Comparison of ENCODE assay signal across 8 mouse cellular contexts in genomic region chr16:38701492-38702185, GRCm38 (mm10). TPM values are rescaled to one million over a fixed set of nuclear protein-coding genes. Genes with fewer than 3 reads are reported as not detected.
DNase-seq lines count a peak whose midpoint lies in the region; ATAC-seq lines count a peak whose summit lies in the region.

No protein-coding gene starts in this region.

- peak overlapping the region; percentile 16; the same call in 1 of the 2 replicates for H3K4me2 ChIP-seq in kidney, embryonic 16.5 days (replicated peaks; ENCODE audit: low read depth, low read length)
- H3K4me2 ChIP-seq in midbrain, embryonic 11.5 days = peak overlapping the region; percentile 16; the same call in 1 of the 2 replicates

- 52% methylated on average over 9 of the region's 9 CpGs for WGBS in kidney, embryonic 16.5 days
- 37% methylated on average over 9 of the region's 9 CpGs for WGBS in midbrain, embryonic 11.5 days

- no peaks in the 10 kb centered on the region for H3K9me3 ChIP-seq in kidney, embryonic 16.5 days (ENCODE audit: low read length)
- H3K9me3 ChIP-seq in midbrain, embryonic 11.5 days (ENCODE audit: control insufficient read depth, low read length) = no peaks in the 10 kb centered on the region

- no peak for ATAC-seq in kidney, embryonic 16.5 days (ENCODE audit: low FRiP score, low TSS enrichment)
- peak; percentile 95 for ATAC-seq in hematopoietic stem cell, adult 5-6 weeks (replicated peaks in 1 of 2; ENCODE audit: insufficient read depth in 1 of 2, low FRiP score in 2 of 2, low TSS enrichment in 1 of 2, low read depth in 1 of 2, poor library complexity in 2 of 2, severe bottlenecking in 2 of 2)
- peak; percentile 84 for ATAC-seq in midbrain, embryonic 11.5 days (ENCODE audit: low FRiP score)

- no peaks in the 10 kb centered on the region for H3K27me3 ChIP-seq in kidney, embryonic 16.5 days (ENCODE audit: insufficient read depth, low read length)
- no peaks in the 10 kb centered on the region for H3K27me3 ChIP-seq in midbrain, embryonic 11.5 days (ENCODE audit: control insufficient read depth, insufficient read depth, low read length)

- H3K4me3 ChIP-seq in kidney, embryonic 16.5 days (ENCODE audit: low read length) = no peak overlapping the region
- no peak overlapping the region for H3K4me3 ChIP-seq in midbrain, embryonic 11.5 days (ENCODE audit: low read depth, low read length)

- no peak overlapping the region for H3K9ac ChIP-seq in kidney, embryonic 16.5 days (replicated peaks; ENCODE audit: low read length)
- H3K9ac ChIP-seq in midbrain, embryonic 11.5 days (ENCODE audit: low read length) = peak overlapping the region; percentile 21; the same call in 1 of the 2 replicates

- 0 out of 2 replicates have a peak, but pooled peaks cover 7% of the 10 kb centered on the region for H3K4me1 ChIP-seq in kidney, embryonic 16.5 days (ENCODE audit: insufficient read depth, low read length)
- H3K4me1 ChIP-seq in midbrain, embryonic 11.5 days (ENCODE audit: control insufficient read depth, insufficient read depth, low read length) = peaks cover 3% of the 10 kb centered on the region; the same call in 1 of the 2 replicates

- DNase-seq in kidney, postnatal 25 days = no peak
- DNase-seq in embryo, embryonic 11 days = peak; percentile 71
- DNase-seq in midbrain, embryonic 11.5 days (ENCODE audit: low spot score, missing footprints) = peak; percentile 95
- DNase-seq in kidney, adult 9 months = no peak
- no peak for DNase-seq in cerebellum, postnatal 4 days (ENCODE audit: low spot score in 2 of 2)
- DNase-seq in cerebellum, postnatal 25 days = no peak

- no peaks in the 10 kb centered on the region for H3K36me3 ChIP-seq in kidney, embryonic 16.5 days (ENCODE audit: insufficient read depth, low read length)
- no peaks in the 10 kb centered on the region for H3K36me3 ChIP-seq in midbrain, embryonic 11.5 days (ENCODE audit: control insufficient read depth, insufficient read depth, low read length)

- peak overlapping the region; percentile 51; the same call in 1 of the 2 replicates for H3K27ac ChIP-seq in kidney, embryonic 16.5 days (ENCODE audit: low read length)
- H3K27ac ChIP-seq in midbrain, embryonic 11.5 days (ENCODE audit: low read depth, low read length) = 0 out of 2 replicates have a peak overlapping the region, but pooled peaks have one; percentile 25

RNA-seq across cellular contexts. Expression of gene Arhgap31, which starts 11.4 kb away (rescaled TPM):
- polyA plus RNA-seq in kidney, embryonic 16.5 days (2015; fragmentation: Nextera tagmentation; extraction: Ambion mirVana) = 10.8 and 13.3 TPM in 2 replicates
- total RNA-seq in hematopoietic stem cell, adult 5-6 weeks (2017) = 4.7 and 5.4 TPM in 2 replicates
- 7.1 and 8.4 TPM in 2 replicates for polyA plus RNA-seq in midbrain, embryonic 11.5 days (2014; fragmentation: Nextera tagmentation; extraction: Ambion mirVana)

RNA-seq across cellular contexts. Expression of gene B4galt4, which starts 40.4 kb away (rescaled TPM):
- 32.7 and 34.5 TPM in 2 replicates for polyA plus RNA-seq in kidney, embryonic 16.5 days (2015; fragmentation: Nextera tagmentation; extraction: Ambion mirVana)
- total RNA-seq in hematopoietic stem cell, adult 5-6 weeks (2017) = 29.8 and 37.3 TPM in 2 replicates
- 26.4 and 29.9 TPM in 2 replicates for polyA plus RNA-seq in midbrain, embryonic 11.5 days (2014; fragmentation: Nextera tagmentation; extraction: Ambion mirVana)

Comparison
In these comparisons a context has a peak if more than half of its experiments do, and no peak if none do; other contexts are left out.
1. DNase-seq: peak in embryo, embryonic 11 days (single experiment) and midbrain, embryonic 11.5 days (single experiment); none in kidney, postnatal 25 days (0 of 2), kidney, adult 9 months (single experiment), cerebellum, postnatal 4 days (0 of 2) and cerebellum, postnatal 25 days (0 of 2).